Mouse (Mus musculus): ENCODE data around the gene Ddo. TPM values are rescaled to one million over a fixed set of nuclear protein-coding genes. Genes with fewer than 3 reads are reported as not detected.

Gene Ddo
- not detected in 4 replicates for total RNA-seq (2023)

DNA sequence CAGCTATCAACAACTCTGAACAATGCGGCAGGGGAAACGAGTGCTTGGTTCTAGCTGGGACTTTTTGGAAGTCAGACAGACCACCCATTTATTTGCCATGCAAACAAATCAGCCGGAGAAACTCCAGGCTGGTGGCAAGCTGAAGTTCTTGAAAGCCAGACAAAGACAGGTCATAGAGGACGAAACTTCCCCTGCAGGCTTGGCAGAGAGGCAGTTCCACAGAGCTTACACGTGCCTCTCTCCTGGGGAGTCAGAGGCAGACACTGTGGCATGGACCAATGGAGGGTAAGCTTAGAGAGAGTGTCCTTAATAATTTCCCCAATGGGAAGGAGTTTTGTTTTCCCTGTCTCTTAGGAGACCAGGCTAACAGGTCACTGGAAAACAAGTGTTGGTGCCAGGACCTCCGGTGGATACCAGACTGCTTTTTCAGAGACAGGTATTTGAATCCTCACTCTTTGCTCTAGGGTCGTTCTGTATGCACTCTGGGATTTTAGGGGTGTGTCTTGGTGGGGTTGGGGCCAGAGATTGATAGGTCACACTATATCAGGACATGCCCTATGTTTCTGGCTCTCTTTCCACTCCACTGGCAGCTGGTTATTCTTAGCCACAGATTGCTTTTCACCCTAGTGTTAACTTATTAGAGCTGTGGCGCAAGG, at the start of gene Ddo:
Ddo (plus strand) TSS at position 356 of the 656 bp plus-strand sequence.

DNA sequence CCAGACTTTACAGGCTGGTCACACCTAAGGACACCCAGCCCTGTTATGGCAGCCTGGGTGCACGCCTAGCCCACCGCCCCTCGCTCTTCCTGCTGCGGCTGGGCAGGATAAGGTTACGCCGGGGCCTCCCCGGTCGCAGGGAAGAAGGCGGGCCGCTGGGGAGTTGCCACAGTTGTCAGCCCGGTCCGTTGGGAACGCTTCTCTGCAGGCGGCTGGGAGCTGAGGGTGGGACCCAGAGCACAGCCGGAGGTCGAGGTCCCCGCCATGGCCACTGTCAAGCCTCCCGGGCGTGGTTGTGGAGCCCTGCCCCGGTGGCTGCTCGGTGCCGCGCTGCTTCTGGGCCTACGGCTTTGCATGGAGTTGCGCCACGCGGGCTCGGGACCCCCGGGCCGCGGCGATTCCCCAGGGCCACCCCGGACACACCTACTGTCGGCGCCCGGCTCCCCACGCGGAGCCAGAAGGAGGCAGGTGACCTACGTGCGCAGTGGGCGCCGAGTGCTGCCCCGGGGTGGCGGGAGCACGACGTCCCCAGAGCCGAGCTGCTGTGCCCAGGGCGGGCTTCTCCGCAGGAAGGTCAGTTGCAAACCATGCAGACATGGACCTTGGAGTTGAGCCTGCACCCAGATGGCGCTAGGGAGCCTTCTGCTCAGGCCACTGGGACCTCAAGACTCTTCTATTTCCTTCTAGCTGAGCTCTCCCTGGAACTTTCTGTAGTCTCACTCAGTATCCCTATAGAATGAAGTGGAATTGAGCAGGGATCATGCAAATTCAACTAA, 53.5 kb downstream of the Ddo start, which contains the start of gene Mettl24:
Mettl24 (plus strand) TSS at position 191 of the 776 bp plus-strand sequence.

Other genes starting within 250 kb of the Ddo start
- not detected in 4 replicates for gene Slc22a16, start 59.7 kb upstream of the Ddo start, total RNA-seq (2023)
- not detected in 4 replicates for gene Mettl24, start 53.3 kb downstream of the Ddo start, total RNA-seq (2023)